Mouse (Mus musculus): ENCODE measurements at regions not wholly inside any gene's neighbourhood (a gene's known extent, or its start where the extent isn't known, plus 50 kb on each side); places are given as distances from the start of the nearest gene placed in this dataset.

GRCm38 (mm10) chr9:88120536-88120935, 206.5 kb upstream of the Nt5e start:
- no peaks in the 10 kb centered on the region for H3K4me1 ChIP-seq (ENCODE audit: insufficient read depth, low read depth, low read length)
- H3K36me3 ChIP-seq (replicated peaks), result no peaks in the 10 kb centered on the region
- no peak for ATAC-seq (ENCODE audit: extremely low read depth, insufficient number of reproducible peaks, low FRiP score, poor library complexity, severe bottlenecking)
- no peak overlapping the region for H3K4me3 ChIP-seq (ENCODE audit: low read depth, low read length)
- no peak for DNase-seq (ENCODE audit: low spot score)
- peaks cover 7% of the 10 kb centered on the region; the same call in 1 of the 2 replicates for H3K9me3 ChIP-seq (replicated peaks)
- H3K27me3 ChIP-seq (ENCODE audit: insufficient read depth, low read length), result no peaks in the 10 kb centered on the region
- TF ChIP-seq GATA1 (IDR thresholded peaks at IDR 0.05; ENCODE audit: borderline replicate concordance, low read length), result no peak
- no peak for TF ChIP-seq TAL1 (conservative IDR thresholded peaks at IDR 0.05; ENCODE audit: low read depth, low read length)
- no peak for TF ChIP-seq CTCF (IDR thresholded peaks at IDR 0.05; ENCODE audit: low read depth, low read length)
- TF ChIP-seq POLR2AphosphoS5 (IDR thresholded peaks at IDR 0.05; ENCODE audit: insufficient replicate concordance, low read depth, low read length), result no peak
- no peak for TF ChIP-seq GATA2 (IDR thresholded peaks at IDR 0.05; ENCODE audit: borderline replicate concordance, low read depth, low read length)

- TF ChIP-seq POLR2AphosphoS5 (IDR thresholded peaks at IDR 0.05; ENCODE audit: insufficient replicate concordance, low read depth, low read length) (no peak), CTCF (IDR thresholded peaks at IDR 0.05; ENCODE audit: low read depth, low read length) (no peak), GATA2 (IDR thresholded peaks at IDR 0.05; ENCODE audit: borderline replicate concordance, low read depth, low read length) (no peak), GATA1 (IDR thresholded peaks at IDR 0.05; ENCODE audit: borderline replicate concordance, low read length) (no peak), TAL1 (conservative IDR thresholded peaks at IDR 0.05; ENCODE audit: low read depth, low read length) (no peak)
These were observed 205.9 kb upstream of the Nt5e start for GRCm38 (mm10) chr9:88120963-88121570.

DNA sequence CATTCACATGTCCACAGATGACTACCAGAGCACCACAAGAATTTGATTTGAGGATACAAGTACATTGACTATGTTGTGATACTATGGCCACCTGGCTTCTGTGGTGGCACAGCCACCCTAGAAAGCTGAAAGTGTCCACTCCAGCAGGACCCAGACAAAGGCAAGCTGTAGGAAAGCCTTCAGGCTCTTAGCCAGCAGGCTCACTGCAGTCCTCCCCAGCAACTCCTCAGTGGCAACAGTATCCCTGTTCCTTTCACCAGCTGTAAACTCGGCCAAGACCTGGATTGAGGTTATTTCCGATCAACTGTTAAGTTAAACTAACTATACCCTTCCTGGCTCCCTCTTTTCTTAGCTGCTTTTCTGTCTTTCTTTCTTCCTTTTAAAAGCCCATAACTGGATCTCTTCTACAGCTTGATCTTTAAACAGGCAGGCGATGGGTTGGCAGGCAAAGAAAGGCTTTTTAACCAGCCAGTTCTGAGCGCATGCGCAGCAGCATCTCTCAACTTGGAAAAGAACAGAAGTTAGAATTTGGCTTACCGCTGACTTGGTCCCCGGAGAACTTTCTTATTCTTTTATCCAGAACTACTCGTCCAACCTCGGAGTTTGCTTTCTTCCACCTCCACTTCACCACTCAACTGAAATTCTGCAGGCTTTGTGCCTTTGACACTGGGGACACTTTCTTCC, 202.5 kb upstream of the Nt5e start:
- TF ChIP-seq GATA1 (IDR thresholded peaks at IDR 0.05; ENCODE audit: borderline replicate concordance, low read length) (no peak), TAL1 (conservative IDR thresholded peaks at IDR 0.05; ENCODE audit: low read depth, low read length) (no peak), GATA2 (IDR thresholded peaks at IDR 0.05; ENCODE audit: borderline replicate concordance, low read depth, low read length) (no peak), CTCF (IDR thresholded peaks at IDR 0.05; ENCODE audit: low read depth, low read length) (no peak), POLR2AphosphoS5 (IDR thresholded peaks at IDR 0.05; ENCODE audit: insufficient replicate concordance, low read depth, low read length) (no peak)
- no peaks in the 10 kb centered on the region for H3K36me3 ChIP-seq (replicated peaks)
- DNase-seq (ENCODE audit: low spot score) (no peak), ATAC-seq (ENCODE audit: extremely low read depth, insufficient number of reproducible peaks, low FRiP score, poor library complexity, severe bottlenecking) (no peak)
- no peaks in the 10 kb centered on the region for H3K27me3 ChIP-seq (ENCODE audit: insufficient read depth, low read length)
- no peaks in the 10 kb centered on the region for H3K4me1 ChIP-seq (ENCODE audit: insufficient read depth, low read depth, low read length)
- peaks cover 7% of the 10 kb centered on the region; the same call in 1 of the 2 replicates for H3K9me3 ChIP-seq (replicated peaks)
- H3K4me3 ChIP-seq (ENCODE audit: low read depth, low read length), result no peak overlapping the region

More at GRCm38 (mm10) chr9:88120963-88121570, 205.9 kb upstream of the Nt5e start:
- no peaks in the 10 kb centered on the region for H3K27me3 ChIP-seq (ENCODE audit: insufficient read depth, low read length)
- ATAC-seq (ENCODE audit: extremely low read depth, insufficient number of reproducible peaks, low FRiP score, poor library complexity, severe bottlenecking) (no peak), DNase-seq (ENCODE audit: low spot score) (no peak)
- H3K4me3 ChIP-seq (ENCODE audit: low read depth, low read length), result no peak overlapping the region
- no peaks in the 10 kb centered on the region for H3K4me1 ChIP-seq (ENCODE audit: insufficient read depth, low read depth, low read length)
- H3K9me3 ChIP-seq (replicated peaks), result peaks cover 7% of the 10 kb centered on the region; the same call in 1 of the 2 replicates
- no peaks in the 10 kb centered on the region for H3K36me3 ChIP-seq (replicated peaks)

DNA sequence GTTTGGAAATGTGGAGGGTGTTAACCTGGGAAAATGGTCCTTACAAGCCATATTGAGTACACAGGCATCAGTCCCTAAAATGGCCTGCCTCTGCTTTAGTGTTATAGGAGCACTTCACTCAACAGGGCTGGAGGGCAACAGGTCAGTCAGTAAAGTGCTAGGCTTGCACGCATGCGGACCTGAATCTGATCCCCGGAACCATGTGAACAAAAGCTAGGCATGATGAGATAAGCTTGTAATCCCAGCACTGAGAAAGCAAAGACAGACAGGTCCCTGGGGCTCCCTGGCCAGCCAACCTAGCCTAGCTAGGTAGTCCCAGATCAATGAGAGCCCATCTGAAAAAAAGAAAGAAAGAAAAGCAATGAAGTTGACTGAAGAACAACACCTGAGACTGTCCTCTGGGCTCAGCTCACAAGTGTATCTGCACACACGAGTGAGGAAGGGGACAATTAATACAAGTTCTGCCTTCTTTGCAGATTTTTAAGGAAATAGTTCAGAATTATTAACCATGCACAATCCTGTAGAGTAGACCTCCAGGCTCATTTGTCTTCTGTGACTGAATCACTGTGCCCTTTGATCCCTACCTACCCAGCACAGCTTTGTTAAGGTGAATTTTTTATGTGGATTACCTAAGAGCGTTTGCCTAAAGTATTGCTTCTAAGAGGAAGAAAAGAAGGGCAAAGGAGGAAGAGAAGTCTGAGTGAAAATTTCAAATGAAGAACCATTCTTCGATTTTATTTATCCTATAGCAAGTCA, 163.8 kb upstream of the Nt5e start:
- no peaks in the 10 kb centered on the region for H3K27me3 ChIP-seq (ENCODE audit: insufficient read depth, low read length)
- H3K36me3 ChIP-seq (replicated peaks), result no peaks in the 10 kb centered on the region
- H3K4me3 ChIP-seq (ENCODE audit: low read depth, low read length), result no peak overlapping the region
- ATAC-seq (ENCODE audit: extremely low read depth, insufficient number of reproducible peaks, low FRiP score, poor library complexity, severe bottlenecking) (no peak), DNase-seq (ENCODE audit: low spot score) (no peak)
- H3K4me1 ChIP-seq (ENCODE audit: insufficient read depth, low read depth, low read length), result no peaks in the 10 kb centered on the region
- H3K9me3 ChIP-seq (replicated peaks), result no peaks in the 10 kb centered on the region
- no peak for TF ChIP-seq GATA1 (IDR thresholded peaks at IDR 0.05; ENCODE audit: borderline replicate concordance, low read length)
- no peak for TF ChIP-seq TAL1 (conservative IDR thresholded peaks at IDR 0.05; ENCODE audit: low read depth, low read length)
- no peak for TF ChIP-seq POLR2AphosphoS5 (IDR thresholded peaks at IDR 0.05; ENCODE audit: insufficient replicate concordance, low read depth, low read length)

DNA sequence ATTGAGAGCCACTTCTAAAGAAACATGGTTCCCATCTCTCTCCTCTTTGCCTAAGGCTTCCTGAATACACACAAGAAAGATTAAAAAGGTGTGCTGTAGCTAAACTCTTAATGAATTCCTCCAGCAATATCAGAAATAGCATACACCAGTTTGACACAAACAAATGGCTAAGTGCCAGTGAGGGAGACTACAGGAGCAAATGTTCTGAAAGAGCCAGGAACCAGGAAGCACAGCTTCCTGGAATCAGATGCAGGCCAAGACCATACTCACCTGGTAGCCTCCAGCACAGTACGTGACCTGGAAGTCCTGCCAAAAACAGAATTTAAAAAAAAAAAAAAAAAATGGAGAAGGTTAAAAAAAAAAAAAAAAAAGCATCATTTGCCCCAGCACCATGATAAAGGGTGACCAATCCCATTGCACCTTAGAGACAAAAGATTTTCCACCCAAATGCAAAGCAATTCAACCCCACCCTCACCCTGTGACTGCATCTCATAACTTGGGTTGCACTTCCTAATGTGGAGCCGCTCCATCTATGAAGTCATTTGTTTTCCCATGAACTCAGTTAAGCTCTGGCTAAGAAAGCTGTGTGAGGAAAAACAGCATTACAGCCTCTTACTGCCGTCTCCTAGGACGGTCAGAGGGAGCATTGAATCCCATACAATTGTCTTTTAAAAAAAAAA, 149.3 kb upstream of the Nt5e start:
- Histone ChIP-seq H3K4me1 (ENCODE audit: insufficient read depth, low read depth, low read length) (no peaks in the 10 kb centered on the region), H3K9me3 (replicated peaks) (no peaks in the 10 kb centered on the region), H3K4me3 (ENCODE audit: low read depth, low read length) (no peak overlapping the region), H3K36me3 (replicated peaks) (no peaks in the 10 kb centered on the region), H3K27me3 (ENCODE audit: insufficient read depth, low read length) (no peaks in the 10 kb centered on the region)
- DNase-seq (ENCODE audit: low spot score) (no peak), ATAC-seq (ENCODE audit: extremely low read depth, insufficient number of reproducible peaks, low FRiP score, poor library complexity, severe bottlenecking) (no peak)
- TF ChIP-seq POLR2AphosphoS5 (IDR thresholded peaks at IDR 0.05; ENCODE audit: insufficient replicate concordance, low read depth, low read length) (no peak), CTCF (IDR thresholded peaks at IDR 0.05; ENCODE audit: low read depth, low read length) (no peak), GATA2 (IDR thresholded peaks at IDR 0.05; ENCODE audit: borderline replicate concordance, low read depth, low read length) (no peak), GATA1 (IDR thresholded peaks at IDR 0.05; ENCODE audit: borderline replicate concordance, low read length) (no peak), TAL1 (conservative IDR thresholded peaks at IDR 0.05; ENCODE audit: low read depth, low read length) (no peak)
